Mouse (Mus musculus): ENCODE measurements around the gene Tmem53. TPM values are rescaled to one million over a fixed set of nuclear protein-coding genes. Genes with fewer than 3 reads are reported as not detected.
A peak's percentile ranks its signal among the peaks of the same experiment; 100 is the strongest.

The Tmem53 gene
- polyA plus RNA-seq (2015; fragmentation: Nextera tagmentation; extraction: Ambion mirVana): 10.2 and 10.4 TPM in 2 replicates

DNA sequence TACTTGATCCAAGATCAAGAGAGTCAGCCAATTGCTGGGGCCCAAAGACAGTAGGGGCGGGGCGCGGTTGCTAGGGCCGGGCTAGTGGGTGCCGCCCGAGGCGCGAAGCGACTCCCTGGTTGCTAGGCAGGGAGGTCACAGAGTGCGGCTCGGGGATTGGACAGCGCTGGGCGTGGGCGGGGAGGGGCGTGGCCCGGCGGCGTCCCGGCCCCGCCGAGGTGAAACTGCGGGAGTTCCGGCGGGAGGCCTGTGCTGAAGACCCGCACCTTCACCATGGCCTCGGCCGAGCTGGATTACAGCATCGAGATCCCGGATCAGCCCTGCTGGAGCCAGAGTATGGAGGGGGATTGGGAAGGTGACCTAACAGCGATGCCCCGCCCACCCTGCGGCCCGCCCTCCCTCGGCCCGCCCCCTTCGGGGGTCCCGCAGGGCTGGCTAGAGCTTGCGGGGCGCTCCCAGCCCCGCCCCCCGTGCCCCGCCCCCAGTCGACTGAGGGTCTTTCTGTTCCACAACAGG, at the start of gene Tmem53, which contains the start of gene Armh1:
Gene Tmem53 (plus strand): TSS at position 151 of the 516 bp plus-strand sequence.
Gene Armh1 (minus strand): TSS at position 325 of the 516 bp plus-strand sequence.
- under 1% methylated on average over 37 of the region's 43 CpGs for WGBS
- H3K9me3 ChIP-seq: no peaks in the 10 kb centered on the region
- ATAC-seq: peak; percentile 98
- peaks cover 10% of the 10 kb centered on the region; the same call in 1 of the 2 replicates for H3K27me3 ChIP-seq
- H3K4me1 ChIP-seq (replicated peaks): peaks cover 16% of the 10 kb centered on the region
- peak within 1 kb of the TSS; percentile 56 for H3K4me2 ChIP-seq (replicated peaks)
- H3K9ac ChIP-seq (replicated peaks): peak within 1 kb of the TSS; percentile 66
- H3K27ac ChIP-seq: peak within 1 kb of the TSS; percentile 65
- no peaks in the 10 kb centered on the region for H3K36me3 ChIP-seq
- H3K4me3 ChIP-seq (replicated peaks): peak within 1 kb of the TSS; percentile 63

DNA sequence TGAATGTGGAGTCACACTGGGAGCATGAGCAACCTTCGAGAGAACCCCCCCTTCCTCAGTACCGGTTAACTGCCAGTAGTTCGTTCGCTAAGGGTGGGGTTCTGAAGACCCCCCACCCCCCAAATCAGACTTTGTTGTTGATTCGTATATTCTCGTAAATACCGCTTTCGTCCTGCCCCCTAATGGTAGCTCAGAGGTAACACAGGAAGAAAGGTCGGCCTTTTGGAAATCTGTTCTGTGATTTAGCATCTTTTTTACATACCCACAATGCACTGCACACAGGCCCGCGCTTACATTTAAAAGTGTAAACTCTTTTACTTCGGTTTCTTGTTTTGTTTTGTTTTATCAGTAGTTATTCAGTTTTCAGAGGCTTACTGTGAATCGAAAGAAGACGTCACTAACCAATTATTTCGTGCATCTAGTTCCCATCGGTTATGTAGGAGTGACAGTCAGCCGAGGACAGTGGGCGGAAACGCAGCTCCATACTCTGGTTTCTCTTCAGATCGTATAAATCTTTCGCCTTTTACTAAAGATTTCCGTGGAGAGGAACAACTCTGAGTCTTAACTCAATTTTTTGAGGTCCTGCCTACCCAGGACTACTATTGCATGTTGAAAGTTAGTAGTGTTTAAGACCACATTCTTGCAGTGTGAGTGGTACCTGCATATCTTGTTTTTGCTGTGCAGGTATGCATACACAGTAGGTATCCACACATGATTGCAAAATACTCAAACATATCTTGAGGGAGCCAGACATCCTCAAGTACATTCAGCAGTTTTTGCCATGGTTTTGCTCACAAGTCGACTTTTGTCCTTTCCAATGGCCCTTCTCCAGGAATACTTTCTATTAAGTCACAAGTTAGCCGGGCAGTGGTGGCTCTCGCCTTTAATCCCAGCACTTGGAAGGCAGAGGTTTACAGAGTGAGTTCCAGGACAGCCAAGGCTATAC, 49.4 kb upstream of the Tmem53 start:
- H3K36me3 ChIP-seq: no peaks in the 10 kb centered on the region
- peak; percentile 70 for ATAC-seq
- no peaks in the 10 kb centered on the region for H3K27me3 ChIP-seq
- peak overlapping the region; percentile 52; the same call in 1 of the 2 replicates for H3K9ac ChIP-seq (replicated peaks)
- H3K9me3 ChIP-seq: no peaks in the 10 kb centered on the region
- peak overlapping the region; percentile 60 for H3K27ac ChIP-seq
- H3K4me3 ChIP-seq (replicated peaks): peak overlapping the region; percentile 29
- WGBS: under 1% methylated on average over 25 of the region's 25 CpGs
- peaks cover 3% of the 10 kb centered on the region; the same call in 1 of the 2 replicates for H3K4me1 ChIP-seq (replicated peaks)
- peak overlapping the region; percentile 50 for H3K4me2 ChIP-seq (replicated peaks)

DNA sequence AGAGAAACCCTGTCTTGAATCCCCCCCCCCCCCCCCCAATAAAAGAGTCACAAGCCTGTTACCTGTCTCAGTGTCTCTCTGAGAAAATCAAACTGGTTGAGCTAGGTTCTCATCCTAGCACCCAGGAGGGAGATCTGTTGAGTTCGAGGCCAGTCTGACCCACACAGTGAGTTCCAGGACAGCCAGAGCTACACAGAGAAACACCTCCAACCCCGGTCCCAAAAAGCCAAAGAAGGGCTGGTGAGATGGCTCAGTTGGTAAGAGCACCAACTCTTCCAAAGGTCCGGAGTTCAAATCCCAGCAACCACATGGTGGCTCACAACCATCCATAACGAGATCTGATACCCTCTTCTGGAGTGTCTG, 48.8 kb upstream of the Tmem53 start:
- Histone ChIP-seq H3K27ac (peak overlapping the region; percentile 60; the same call in 1 of the 2 replicates), H3K4me2 (replicated peaks) (peak overlapping the region; percentile 50; the same call in 1 of the 2 replicates), H3K4me1 (replicated peaks) (peaks cover 3% of the 10 kb centered on the region; the same call in 1 of the 2 replicates), H3K27me3 (no peaks in the 10 kb centered on the region), H3K36me3 (no peaks in the 10 kb centered on the region), H3K4me3 (replicated peaks) (no peak overlapping the region), H3K9me3 (no peaks in the 10 kb centered on the region), H3K9ac (replicated peaks) (no peak overlapping the region)
- WGBS: 63% methylated on average over 4 of the region's 4 CpGs
- ATAC-seq: no peak

DNA sequence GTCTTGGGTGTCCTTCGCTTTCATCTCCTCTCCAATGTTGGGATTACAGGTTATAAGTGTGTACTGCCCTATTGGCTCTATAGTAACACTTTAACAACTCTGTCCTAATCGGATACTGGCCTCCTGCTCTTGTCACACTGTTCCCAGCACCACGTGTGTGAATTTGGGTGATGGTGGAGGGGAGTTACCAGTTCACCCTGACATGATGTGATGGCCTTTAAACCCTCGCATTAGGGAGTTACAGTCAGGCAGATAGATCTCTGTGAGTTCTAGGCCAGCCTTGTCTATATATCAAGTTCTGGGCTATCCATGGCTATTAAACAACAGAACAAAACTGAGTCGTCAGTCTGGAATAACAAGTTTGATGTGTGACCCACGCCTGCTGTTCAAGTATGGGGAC, 42.2 kb upstream of the Tmem53 start:
- H3K36me3 ChIP-seq: no peaks in the 10 kb centered on the region
- H3K4me3 ChIP-seq (replicated peaks): no peak overlapping the region
- H3K27ac ChIP-seq: no peak overlapping the region
- no peak for ATAC-seq
- no peak overlapping the region for H3K4me2 ChIP-seq (replicated peaks)
- H3K4me1 ChIP-seq (replicated peaks): no peaks in the 10 kb centered on the region
- 84% methylated on average over 6 of the region's 6 CpGs for WGBS
- H3K27me3 ChIP-seq: no peaks in the 10 kb centered on the region
- H3K9ac ChIP-seq (replicated peaks): no peak overlapping the region
- H3K9me3 ChIP-seq: no peaks in the 10 kb centered on the region

DNA sequence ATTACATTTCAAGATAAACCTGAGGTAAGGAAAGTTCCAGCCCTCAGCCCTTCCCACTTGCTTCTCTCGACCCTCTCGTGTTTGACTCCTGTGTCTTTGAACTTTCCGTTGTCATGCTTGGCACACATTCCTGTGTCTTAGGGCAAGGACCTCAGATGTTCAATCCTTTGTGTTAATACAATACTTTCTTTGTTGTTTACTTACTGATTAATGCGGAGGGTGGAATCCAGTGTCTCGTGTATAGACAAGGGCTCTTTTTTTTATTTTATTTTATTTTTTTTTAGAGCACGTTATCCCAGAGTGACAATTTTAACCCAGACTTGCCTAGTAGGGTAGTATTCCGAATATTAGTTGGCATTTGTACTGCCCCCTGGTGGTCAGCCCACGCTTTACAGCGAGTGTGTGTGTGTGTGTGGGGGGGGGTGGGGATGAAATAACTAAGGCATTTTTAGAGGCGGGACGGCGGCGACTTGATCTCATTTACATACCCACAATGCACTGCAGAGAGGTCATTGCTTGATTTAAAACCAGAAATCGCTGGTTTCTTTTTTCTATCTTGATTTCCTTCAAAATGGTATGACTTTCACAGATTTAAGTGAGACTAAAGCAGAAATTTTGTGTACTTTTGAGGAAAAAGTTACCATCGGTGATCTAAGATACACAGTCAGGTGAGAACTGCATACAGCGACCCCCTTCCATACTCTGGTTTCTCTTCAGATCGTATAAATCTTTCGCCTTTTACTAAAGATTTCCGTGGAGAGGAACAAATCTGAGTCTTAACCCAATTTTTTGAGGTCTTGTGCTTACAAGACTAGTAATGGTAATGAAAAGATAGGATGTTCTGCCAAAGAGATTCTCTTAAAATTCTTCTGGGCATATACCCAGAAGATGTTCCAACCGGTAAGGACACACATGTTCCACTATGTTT, 41.3 kb upstream of the Tmem53 start:
- Histone ChIP-seq H3K4me3 (replicated peaks) (no peak overlapping the region), H3K9me3 (no peaks in the 10 kb centered on the region), H3K36me3 (no peaks in the 10 kb centered on the region), H3K4me1 (replicated peaks) (no peaks in the 10 kb centered on the region), H3K27me3 (no peaks in the 10 kb centered on the region), H3K9ac (replicated peaks) (no peak overlapping the region), H3K27ac (no peak overlapping the region), H3K4me2 (replicated peaks) (no peak overlapping the region)
- 2% methylated on average over 20 of the region's 20 CpGs for WGBS
- ATAC-seq: no peak

DNA sequence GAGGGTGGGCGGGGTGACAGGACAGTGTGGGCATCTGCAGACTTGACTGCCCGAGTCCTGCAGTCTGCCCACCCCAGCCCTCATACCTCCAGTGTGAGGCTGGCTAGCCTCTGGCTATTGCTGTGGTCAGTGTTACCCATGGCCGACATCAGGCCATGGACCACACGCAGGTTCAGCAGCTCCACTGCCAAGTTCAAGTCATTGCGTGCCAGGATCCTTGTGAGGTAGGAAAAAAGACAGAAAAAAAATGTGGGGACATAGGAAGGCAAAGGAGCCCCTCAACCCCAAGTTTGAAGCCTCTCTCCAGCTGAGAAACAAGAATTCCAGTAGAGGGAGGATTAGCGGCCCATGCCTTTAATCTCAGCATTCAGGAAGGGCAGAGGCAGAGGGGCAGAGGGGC, 37.5 kb upstream of the Tmem53 start:
- ATAC-seq: no peak
- no peak overlapping the region for H3K4me3 ChIP-seq (replicated peaks)
- no peaks in the 10 kb centered on the region for H3K4me1 ChIP-seq (replicated peaks)
- no peaks in the 10 kb centered on the region for H3K9me3 ChIP-seq
- WGBS: 82% methylated on average over 6 of the region's 6 CpGs
- no peak overlapping the region for H3K27ac ChIP-seq
- H3K36me3 ChIP-seq: no peaks in the 10 kb centered on the region
- H3K4me2 ChIP-seq (replicated peaks): no peak overlapping the region
- 0 out of 2 replicates have a peak, but pooled peaks cover 5% of the 10 kb centered on the region for H3K27me3 ChIP-seq
- H3K9ac ChIP-seq (replicated peaks): no peak overlapping the region

DNA sequence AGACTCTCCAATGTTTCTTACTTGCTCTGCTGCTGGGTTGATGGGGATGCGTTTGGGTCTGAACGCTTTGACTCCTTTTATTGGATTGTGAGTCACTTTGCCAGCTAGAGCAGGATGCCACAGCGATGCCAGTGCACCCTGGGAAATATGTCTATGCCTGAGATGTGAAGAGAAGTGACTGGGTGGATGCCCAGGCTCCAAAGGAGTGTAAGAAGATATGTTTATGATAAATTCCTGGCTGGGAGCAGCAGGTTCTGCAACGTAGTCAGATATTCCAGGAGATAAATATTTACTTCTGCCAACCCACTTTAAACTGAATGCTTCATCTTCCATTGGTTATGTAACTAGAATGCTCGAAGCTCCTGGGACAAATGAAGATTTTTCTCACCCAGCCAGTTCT, 34.7 kb upstream of the Tmem53 start:
- Histone ChIP-seq H3K36me3 (no peaks in the 10 kb centered on the region), H3K27me3 (0 out of 2 replicates have a peak, but pooled peaks cover 5% of the 10 kb centered on the region), H3K4me2 (replicated peaks) (no peak overlapping the region), H3K9ac (replicated peaks) (no peak overlapping the region), H3K9me3 (no peaks in the 10 kb centered on the region), H3K4me3 (replicated peaks) (no peak overlapping the region), H3K27ac (no peak overlapping the region), H3K4me1 (replicated peaks) (no peaks in the 10 kb centered on the region)
- ATAC-seq: no peak
- WGBS: 87% methylated on average over 5 of the region's 5 CpGs

DNA sequence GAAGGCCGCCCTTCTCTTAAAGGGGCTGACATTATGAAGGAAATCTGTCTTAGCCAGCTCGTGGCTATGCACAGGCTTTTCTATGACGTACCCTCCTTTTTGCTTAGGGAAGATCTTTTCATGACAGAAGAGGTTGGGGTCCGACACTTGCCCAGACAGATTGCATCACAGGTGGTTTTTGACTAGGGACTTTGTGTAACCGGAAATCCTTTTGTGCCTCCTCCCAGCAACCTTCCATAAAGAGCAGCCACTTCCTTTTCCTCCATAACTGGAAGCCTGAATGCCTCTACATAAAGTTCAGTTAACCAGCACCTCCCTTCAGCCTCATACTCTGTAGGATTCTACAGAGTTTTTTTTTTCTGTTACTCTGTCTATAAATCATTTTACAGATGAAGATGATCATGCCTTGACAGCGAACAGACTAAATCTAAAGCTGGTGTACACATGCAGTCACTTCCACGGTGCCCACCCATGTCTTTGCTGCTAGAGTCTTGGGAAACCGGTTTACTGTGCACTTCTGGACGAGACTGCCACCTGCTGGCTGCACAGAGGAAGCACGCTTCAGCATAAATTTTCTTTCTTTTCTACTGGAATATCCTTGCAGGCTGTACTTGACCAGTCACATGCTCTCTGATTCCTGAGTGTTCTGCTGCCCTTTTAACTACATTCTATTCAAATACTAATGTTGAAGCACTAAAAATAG, 33.1 kb upstream of the Tmem53 start:
- H3K9me3 ChIP-seq: no peaks in the 10 kb centered on the region
- H3K4me2 ChIP-seq (replicated peaks): no peak overlapping the region
- H3K4me1 ChIP-seq (replicated peaks): no peaks in the 10 kb centered on the region
- H3K36me3 ChIP-seq: no peaks in the 10 kb centered on the region
- 0 out of 2 replicates have a peak, but pooled peaks cover 5% of the 10 kb centered on the region for H3K27me3 ChIP-seq
- 39% methylated on average over 10 of the region's 10 CpGs for WGBS
- no peak overlapping the region for H3K27ac ChIP-seq
- no peak overlapping the region for H3K4me3 ChIP-seq (replicated peaks)
- H3K9ac ChIP-seq (replicated peaks): no peak overlapping the region
- ATAC-seq: peak; percentile 68; the same call in 1 of the 2 replicates

DNA sequence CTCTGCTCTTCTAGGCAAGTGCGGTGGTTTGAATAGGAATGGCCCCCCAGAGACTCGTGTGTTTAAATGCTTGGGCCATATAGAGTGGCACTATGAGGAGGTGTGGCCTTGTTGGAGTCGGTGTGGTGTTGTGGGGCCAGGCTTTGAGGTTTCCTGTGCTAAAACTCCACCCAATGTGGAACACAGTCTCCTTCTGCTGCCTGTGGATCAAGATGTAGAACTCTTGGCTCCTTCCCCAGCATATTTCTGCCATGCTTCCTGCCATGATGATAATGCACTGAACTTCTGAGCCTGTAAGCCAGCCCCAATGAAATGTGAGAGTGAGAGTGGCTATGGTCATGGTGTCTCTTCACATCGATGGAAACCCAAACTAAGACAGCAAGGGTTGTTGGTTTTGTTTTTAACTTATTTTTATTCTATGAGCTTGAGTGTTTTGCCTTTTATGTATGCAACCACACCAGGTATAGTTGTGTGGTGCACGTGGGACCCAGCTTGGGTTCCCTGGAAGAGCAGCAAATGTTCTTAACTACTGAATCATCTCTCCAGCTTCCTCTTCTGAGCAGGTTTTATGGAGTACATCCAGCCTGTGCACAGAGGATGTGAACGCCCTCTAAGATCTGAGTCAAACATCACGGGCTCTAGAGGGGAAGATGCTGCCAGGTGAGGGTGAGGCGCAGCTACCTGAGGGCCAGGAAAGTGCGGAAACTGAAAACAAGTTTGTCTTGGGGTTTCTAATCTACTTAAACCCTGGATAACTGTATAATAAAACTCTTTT, 30.8 kb upstream of the Tmem53 start:
- H3K27ac ChIP-seq: no peak overlapping the region
- H3K36me3 ChIP-seq: no peaks in the 10 kb centered on the region
- H3K4me2 ChIP-seq (replicated peaks): no peak overlapping the region
- no peak overlapping the region for H3K9ac ChIP-seq (replicated peaks)
- H3K27me3 ChIP-seq: 0 out of 2 replicates have a peak, but pooled peaks cover 5% of the 10 kb centered on the region
- ATAC-seq: no peak
- H3K9me3 ChIP-seq: no peaks in the 10 kb centered on the region
- H3K4me1 ChIP-seq (replicated peaks): no peaks in the 10 kb centered on the region
- WGBS: 80% methylated on average over 9 of the region's 9 CpGs
- H3K4me3 ChIP-seq (replicated peaks): no peak overlapping the region

DNA sequence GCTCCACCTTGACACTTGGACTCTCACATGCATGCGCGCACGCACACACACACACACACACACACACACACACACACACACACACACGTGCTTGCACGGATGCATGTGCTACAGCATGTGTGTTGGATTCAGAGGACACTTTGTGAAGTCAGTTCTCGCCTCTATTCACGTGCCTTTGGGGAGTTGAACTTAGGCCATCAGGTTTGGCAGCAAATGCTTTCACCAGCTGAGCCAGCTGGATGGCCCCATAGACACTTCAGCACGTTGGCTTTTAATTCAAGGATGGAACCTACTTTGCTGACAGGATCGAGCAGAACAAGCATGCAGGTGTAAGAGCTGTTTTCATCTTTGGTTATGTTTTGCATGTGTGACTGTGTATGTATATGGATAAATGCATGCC, 29.9 kb upstream of the Tmem53 start:
- Histone ChIP-seq H3K36me3 (no peaks in the 10 kb centered on the region), H3K27ac (no peak overlapping the region), H3K4me1 (replicated peaks) (no peaks in the 10 kb centered on the region), H3K9me3 (no peaks in the 10 kb centered on the region), H3K4me2 (replicated peaks) (no peak overlapping the region), H3K27me3 (0 out of 2 replicates have a peak, but pooled peaks cover 3% of the 10 kb centered on the region), H3K9ac (replicated peaks) (no peak overlapping the region), H3K4me3 (replicated peaks) (no peak overlapping the region)
- ATAC-seq: no peak
- 86% methylated on average over 9 of the region's 9 CpGs for WGBS

All from midbrain, embryonic 13.5 days (tissue).